Mouse (Mus musculus) left cerebral cortex, adult 8-10 months (tissue): ENCODE data around the gene Gm10024. TPM values are rescaled to one million over a fixed set of nuclear protein-coding genes. Genes with fewer than 3 reads are reported as not detected.
A peak's percentile ranks its signal among the peaks of the same experiment; 100 is the strongest.
"Not testable (repeated sequence)": the region's sequence is repeated elsewhere in the genome, so short reads cannot be mapped to it uniquely, and the experiment has no call there.

Experiments used
- DNase-seq, 2 experiments: peaks; one replicate each; pipeline ENCODE4 v3.0.0; 2022; ENCODE audit warnings: low spot score in 2 of 2
- total RNA-seq, 4 experiments: library from RNA; stranded (reverse); gene quantifications; 2 replicates each; pipeline ENCODE4 v1.2.4; 2022

The Gm10024 gene
- total RNA-seq: not detected

GRCm38 (mm10) chr10:77711157-77711556 is at the start of gene Gm10024:
TSS of gene Gm10024 (plus strand) at chr10:77711457.
- not testable (repeated sequence) for DNase-seq

GRCm38 (mm10) chr10:77663949-77664665 is 47.1 kb upstream of the Gm10024 start:
- DNase-seq: no peak

GRCm38 (mm10) chr10:77666342-77666741 is 44.9 kb upstream of the Gm10024 start:
- no peak for DNase-seq

DNA sequence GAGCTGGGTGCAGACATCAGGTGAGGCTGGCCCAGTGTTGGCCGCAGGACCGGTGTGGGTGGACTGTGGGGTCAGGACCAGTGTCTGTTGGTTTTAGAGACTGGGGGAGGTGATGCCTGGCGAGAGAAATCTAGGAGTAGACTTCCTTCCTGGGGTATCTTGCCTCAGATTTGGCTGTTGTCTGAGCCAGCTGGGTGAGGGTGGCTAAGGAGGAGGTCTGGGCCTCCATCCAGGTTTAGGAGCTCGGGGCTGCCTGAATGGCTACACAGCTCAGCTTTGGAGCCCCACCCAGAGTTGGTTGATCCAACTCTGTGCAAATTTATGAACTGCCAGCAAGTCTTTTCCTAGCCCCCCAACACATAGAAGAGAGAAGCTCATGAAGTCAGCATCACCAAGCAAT is 43.9 kb upstream of the Gm10024 start:
- peak in 1 of 2 experiments; percentile 43 for DNase-seq

DNA sequence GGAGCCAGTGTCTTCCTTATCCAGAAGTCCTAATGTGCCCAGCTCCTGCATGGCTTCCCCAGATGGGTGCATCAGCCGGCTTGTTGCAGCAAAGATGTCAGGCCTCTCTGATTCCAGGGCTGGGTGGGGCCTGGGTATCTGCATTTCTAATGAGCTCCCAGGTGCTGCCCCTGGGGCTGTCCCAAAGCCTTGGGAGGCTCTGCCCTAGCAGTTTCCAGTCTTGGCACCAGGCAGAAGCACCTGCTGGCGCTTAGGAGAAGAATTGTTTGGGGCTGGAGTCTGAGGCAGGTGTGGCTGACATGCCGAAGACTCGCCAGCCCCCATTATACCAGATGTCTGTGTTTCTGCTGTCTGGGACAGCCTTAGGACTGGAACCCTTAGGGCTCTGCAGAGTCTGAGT is 40.5 kb upstream of the Gm10024 start:
- no peak for DNase-seq

DNA sequence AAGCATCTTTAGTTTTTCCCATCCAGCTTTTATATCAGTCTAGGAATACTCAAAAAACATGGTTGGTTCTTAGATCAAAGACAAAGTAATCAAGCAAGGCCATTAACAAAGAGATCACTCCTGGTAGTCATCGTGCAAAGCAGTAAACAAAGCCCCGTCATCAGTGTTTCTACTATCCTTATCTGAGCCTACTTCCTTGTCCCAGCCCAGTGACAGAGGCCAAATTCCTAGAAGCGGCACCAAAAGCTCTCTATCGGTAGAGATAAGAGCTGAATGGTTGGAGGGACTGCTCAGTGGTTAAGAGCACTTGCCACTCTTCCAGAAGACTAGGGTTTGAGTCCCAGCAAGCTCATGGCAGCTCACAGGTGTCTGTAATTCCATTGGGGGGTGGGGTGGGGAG is 39.7 kb upstream of the Gm10024 start:
- no peak for DNase-seq

GRCm38 (mm10) chr10:77673765-77674164 is 37.5 kb upstream of the Gm10024 start:
- DNase-seq: no peak

GRCm38 (mm10) chr10:77677562-77677961 is 33.7 kb upstream of the Gm10024 start:
- no peak for DNase-seq

DNA sequence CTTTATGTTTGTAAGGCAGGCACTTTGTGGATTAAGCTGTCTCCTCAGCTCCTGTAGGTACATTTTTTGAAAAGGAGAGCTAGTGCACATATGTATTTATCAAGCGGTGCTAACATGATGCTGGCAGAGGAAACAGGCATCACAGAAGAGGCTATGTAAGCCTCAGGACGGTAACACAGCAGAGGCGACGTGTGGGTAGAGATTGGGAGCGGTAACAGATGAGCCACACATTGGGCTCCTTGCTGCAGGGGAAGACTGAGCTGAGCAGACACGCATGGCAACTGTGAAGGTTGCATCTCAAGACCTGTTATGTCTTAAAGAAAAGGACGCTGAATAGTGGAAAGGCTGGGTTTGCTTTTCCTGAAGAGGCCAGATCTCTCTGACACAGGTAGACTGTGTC is 28.3 kb upstream of the Gm10024 start:
- DNase-seq: peak in 1 of 2 experiments; percentile 17

DNA sequence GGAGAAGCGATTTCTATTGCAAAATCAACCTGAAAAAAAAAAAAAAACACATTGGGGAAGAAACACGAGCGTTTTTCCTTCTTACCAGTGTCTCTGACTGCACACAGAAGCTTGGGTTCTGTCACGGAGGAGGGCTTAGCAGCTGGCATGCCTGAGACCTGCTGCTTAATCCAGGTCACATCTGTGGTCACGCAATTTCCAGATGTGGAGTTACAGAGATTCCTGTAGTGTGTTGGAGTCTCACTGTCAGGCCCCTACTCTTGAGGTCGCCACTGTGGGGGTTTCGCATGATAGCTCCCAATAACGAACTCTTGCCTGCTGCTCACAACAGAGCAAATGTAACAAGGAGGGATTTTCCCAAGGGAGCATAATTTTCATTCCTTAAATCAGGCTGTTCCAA is 27.1 kb upstream of the Gm10024 start:
- DNase-seq: no peak

GRCm38 (mm10) chr10:77685895-77686664 is 25.2 kb upstream of the Gm10024 start, which contains the start of gene Tspear:
TSS of gene Tspear (plus strand) at chr10:77686569.
- no peak for DNase-seq

DNA sequence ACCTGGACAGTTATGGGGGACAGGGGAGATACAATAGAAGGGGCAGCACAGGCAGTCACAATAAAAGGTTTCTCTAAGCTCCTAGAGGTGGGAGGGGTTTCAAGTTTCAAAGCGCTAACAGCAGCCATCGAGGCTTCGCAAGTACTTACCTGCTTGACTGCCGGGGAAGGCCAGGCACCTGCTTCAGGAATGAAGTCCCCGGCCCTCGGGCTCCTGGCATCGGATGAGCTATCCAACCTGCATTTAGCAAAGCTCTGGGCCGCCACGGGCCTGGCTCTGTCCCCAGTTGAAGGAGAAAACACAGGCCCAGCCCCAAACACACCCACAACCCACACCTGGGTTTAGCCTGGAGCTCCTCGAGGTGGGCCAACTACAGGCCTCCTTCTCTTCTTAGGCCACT is 24.2 kb upstream of the Gm10024 start:
- no peak for DNase-seq

- not testable (repeated sequence) for DNase-seq
These were observed 20.9 kb upstream of the Gm10024 start, which contains the start of gene Gm19402 for GRCm38 (mm10) chr10:77690356-77690807. TSS of gene Gm19402 (minus strand) at chr10:77690757.

- no peak for DNase-seq
These were observed 14.1 kb upstream of the Gm10024 start, which contains the start of gene Gm9508 for GRCm38 (mm10) chr10:77697133-77697532. TSS of gene Gm9508 (minus strand) at chr10:77697233.

DNA sequence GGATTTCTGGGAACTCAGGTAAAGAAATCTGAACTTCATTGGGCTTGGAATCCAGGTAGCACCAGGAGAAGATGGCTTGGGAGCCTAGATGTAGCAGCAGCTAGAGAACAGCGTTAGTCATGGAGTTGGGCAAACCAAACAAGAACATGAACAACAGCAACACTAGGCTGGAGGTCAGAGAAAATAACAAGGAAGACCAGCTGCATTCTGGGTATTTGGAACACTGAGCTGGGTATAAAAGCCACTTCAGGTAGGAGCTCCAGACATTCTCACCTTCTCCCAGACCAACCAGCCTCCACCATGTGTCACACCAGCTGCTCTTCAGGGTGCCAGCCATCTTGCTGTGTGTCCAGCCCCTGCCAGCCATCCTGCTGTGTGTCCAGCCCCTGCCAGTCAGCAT is 4.9 kb upstream of the Gm10024 start, which contains the start of gene Gm10272:
Gm10272 (plus strand) TSS at position 301 of the 400 bp plus-strand sequence.
- DNase-seq: no peak

DNA sequence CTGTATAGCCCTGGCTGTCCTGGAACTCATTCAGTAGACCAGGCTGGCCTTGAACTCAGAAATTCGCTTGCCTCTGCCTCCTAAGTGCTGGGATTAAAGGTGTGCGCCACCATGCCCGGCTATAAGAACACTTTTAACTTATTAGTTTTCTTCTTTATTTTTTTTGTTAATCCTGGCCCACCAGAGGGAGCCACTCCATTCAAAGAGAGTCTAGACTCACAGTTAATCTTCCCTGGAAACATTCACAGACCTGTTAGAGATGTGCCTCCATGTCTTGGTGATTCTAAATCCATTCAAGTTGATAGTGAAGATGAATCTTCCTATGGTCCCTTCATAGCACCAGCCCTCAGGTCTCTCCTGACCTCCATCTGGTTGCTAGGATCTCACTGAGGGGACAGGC is 1.4 kb upstream of the Gm10024 start:
- DNase-seq: no peak

DNA sequence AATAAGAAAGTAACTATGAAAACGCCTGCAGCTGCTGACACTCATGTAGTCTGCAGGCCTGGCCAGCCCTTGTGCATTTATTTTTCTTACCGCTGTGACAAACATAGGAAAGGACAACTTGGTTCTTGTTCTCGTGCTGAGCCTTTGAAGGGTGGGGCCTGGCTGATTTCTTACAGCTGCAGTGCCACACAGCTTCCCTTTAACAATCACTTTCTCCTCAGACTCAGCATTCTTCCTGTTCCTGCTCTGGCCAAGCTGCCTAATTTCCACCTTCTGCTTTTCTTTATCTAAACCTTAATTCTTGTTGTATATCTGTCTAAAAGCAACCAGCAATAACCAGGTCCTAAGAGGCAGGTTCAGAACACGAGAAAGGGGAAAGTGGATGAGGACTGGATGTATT is 2.5 kb downstream of the Gm10024 start:
- DNase-seq: no peak

GRCm38 (mm10) chr10:77715507-77715906 is 4.2 kb downstream of the Gm10024 start, which contains the start of gene Gm10142:
TSS of gene Gm10142 (plus strand) at chr10:77715807.
- no peak for DNase-seq

DNA sequence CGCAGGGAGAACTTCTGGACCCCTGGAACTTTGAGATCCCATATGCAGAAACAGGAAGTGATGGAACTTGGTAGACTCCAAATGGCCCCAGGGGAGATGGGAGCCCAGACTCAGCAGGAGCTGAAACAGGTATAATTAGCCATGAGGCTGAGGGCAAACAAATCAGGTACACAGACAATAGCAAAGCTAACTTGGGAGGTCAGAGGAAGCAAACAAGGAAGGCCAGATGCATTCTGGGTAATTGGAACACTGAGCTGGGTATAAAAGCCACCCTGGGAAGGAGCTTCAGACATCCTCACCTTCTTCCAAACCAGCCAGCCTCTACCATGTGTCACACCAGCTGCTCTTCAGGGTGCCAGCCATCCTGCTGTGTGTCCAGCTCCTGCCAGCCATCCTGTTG is 9.0 kb downstream of the Gm10024 start, which contains the start of gene Krtap12-1:
Krtap12-1 (plus strand) TSS at position 301 of the 400 bp plus-strand sequence.
- DNase-seq: not testable (repeated sequence)

DNA sequence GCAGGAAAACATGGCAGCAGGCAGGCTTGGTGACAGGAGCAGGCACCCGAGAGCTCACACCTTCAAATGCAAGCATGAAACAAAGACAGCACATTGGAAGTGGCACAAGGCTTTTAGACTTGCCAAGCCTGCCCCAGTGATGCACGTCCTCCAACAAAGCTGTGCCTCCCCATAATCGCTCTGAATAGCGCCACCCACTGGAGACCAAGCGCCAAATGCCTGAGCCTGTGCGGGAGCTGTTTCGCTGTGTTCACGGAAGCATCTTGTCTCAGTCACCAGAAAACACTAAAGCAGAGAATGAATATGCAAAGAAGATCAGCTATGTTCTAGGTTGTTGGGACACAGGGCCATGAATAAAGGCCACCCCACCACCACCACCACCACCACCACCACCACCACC is 13.6 kb downstream of the Gm10024 start:
- no peak for DNase-seq

- DNase-seq: no peak
These were observed 14.9 kb downstream of the Gm10024 start, which contains the start of gene Gm10100 for GRCm38 (mm10) chr10:77726186-77726585. TSS of gene Gm10100 (plus strand) at chr10:77726486.

- DNase-seq: no peak
These were observed 17.0 kb downstream of the Gm10024 start for GRCm38 (mm10) chr10:77728280-77728679.
